Mouse (Mus musculus) limb, embryonic 13.5 days (tissue): ENCODE measurements around the gene Agap1. TPM values are rescaled to one million over a fixed set of nuclear protein-coding genes. Genes with fewer than 3 reads are reported as not detected.
A peak's percentile ranks its signal among the peaks of the same experiment; 100 is the strongest.

Experiments used
- ATAC-seq: fragments of 200-750 bp; cut with Nextera tagmentation; 2 replicates; pipeline ENCODE4 v1.8.0; 2017; ENCODE audit warnings: low read depth, moderate number of reproducible peaks, moderate TSS enrichment; ENCODE audit not compliant: low FRiP score
- H3K27ac ChIP-seq: fragments of 300-500 bp; sonication (generic); 2 replicates; pipeline ENCODE4 v1.5.1; 2015; ENCODE audit warnings: inconsistent platforms, mild to moderate bottlenecking, moderate library complexity
- H3K27me3 ChIP-seq: fragments of 300-500 bp; sonication (generic); 2 replicates; pipeline ENCODE4 v1.6.1; 2015; ENCODE audit warnings: mild to moderate bottlenecking, inconsistent platforms
- H3K36me3 ChIP-seq: fragments of 300-500 bp; sonication (generic); 2 replicates; pipeline ENCODE4 v1.6.1; 2015; ENCODE audit warnings: inconsistent platforms, mild to moderate bottlenecking, moderate library complexity
- H3K4me1 ChIP-seq: fragments of 300-500 bp; sonication (generic); 2 replicates; pipeline ENCODE4 v1.6.1; 2015; ENCODE audit warnings: inconsistent platforms
- H3K4me2 ChIP-seq: fragments of 300-500 bp; sonication (generic); replicated peaks from 2 replicates; pipeline ENCODE4 v1.6.1; 2015; ENCODE audit warnings: inconsistent platforms, mild to moderate bottlenecking, moderate library complexity
- H3K4me3 ChIP-seq: fragments of 300-500 bp; sonication (generic); 2 replicates; pipeline ENCODE4 v1.5.1; 2015; ENCODE audit warnings: moderate library complexity, mild to moderate bottlenecking, inconsistent platforms
- H3K9ac ChIP-seq: fragments of 300-500 bp; sonication (generic); 2 replicates; pipeline ENCODE4 v1.6.1; 2015; ENCODE audit warnings: mild to moderate bottlenecking, inconsistent platforms
- H3K9me3 ChIP-seq: fragments of 300-500 bp; sonication (generic); 2 replicates; pipeline ENCODE4 v1.6.1; 2016; ENCODE audit warnings: inconsistent platforms
- WGBS: fragments of 180-500 bp; shearing (Covaris S2); methylation state at CpG from one replicate; pipeline ENCODE4 v1.1.7; 2015; 5-methylcytosine and 5-hydroxymethylcytosine counted together
- polyA plus RNA-seq: library from polyadenylated mRNA; unstranded; fragments of >200 nt; fragmentation: Nextera tagmentation; extraction: Ambion mirVana; gene quantifications from 2 replicates; pipeline ENCODE4 v1.2.1, GENCODE M21; 2015

Agap1 gene
- polyA plus RNA-seq, 1 experiment from 2014 or later: 13.3 TPM

DNA sequence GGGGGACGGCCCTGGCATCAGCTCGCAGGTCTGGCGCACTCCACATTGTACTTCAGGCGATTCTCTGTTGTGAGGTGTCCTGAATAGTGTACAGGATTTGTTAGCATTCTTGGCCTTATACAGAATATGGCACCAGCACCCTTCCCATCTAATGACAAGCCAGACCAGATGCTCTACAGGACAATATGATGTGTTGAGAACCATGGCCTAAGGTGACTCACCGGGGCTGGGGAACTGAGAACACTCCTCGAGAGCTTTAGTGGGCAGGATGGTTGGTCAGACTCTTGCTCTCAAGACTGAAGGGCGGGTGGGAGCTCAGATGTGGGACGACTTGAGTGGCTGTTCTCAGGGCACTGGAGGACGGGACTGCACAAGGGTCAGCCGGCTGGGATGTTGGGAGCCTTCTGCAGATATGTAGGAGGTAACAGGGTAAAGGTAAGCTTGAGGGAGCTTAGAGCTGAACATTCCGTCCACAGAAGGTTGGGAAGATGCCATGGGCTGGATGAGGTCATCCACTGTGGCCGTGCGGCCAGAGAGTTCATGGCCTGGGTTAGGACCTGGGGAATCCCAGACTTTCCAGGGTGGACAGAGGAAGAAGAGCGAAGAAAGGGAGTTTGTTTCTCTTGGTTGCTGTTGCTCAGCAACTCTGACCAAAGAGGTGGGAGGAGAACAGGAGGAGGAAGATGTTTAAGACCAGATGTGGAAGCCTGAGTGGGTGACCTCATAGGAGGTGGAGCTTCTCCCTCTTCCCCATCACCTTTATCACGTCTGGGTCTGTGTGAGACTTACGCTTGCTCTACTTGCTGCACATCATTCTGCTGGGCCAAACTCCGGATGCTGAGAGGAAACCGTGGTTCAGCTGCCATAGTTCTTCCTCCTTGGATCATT lies 100.6 kb downstream of the Agap1 start:
- Histone ChIP-seq H3K4me1 (peaks cover 42% of the 10 kb centered on the region), H3K4me3 (no peak overlapping the region), H3K36me3 (no peaks in the 10 kb centered on the region), H3K9ac (no peak overlapping the region), H3K9me3 (no peaks in the 10 kb centered on the region), H3K27ac (no peak overlapping the region), H3K27me3 (no peaks in the 10 kb centered on the region), H3K4me2 (no peak overlapping the region)
- 80% methylated on average over 18 of the region's 18 CpGs for WGBS
- ATAC-seq: no peak

- Histone ChIP-seq H3K27ac (no peak overlapping the region), H3K4me3 (no peak overlapping the region), H3K4me2 (no peak overlapping the region), H3K27me3 (no peaks in the 10 kb centered on the region), H3K36me3 (no peaks in the 10 kb centered on the region), H3K9ac (no peak overlapping the region), H3K4me1 (peaks cover 35% of the 10 kb centered on the region), H3K9me3 (no peaks in the 10 kb centered on the region)
- WGBS: 74% methylated on average over 7 of the region's 7 CpGs
- ATAC-seq: 0 out of 2 replicates have a peak, but pooled peaks have one; percentile 15
Measured at GRCm38 (mm10) chr1:89556006-89556405, 101.4 kb downstream of the Agap1 start.

GRCm38 (mm10) chr1:89557401-89557800 lies 102.8 kb downstream of the Agap1 start:
- Histone ChIP-seq H3K27me3 (no peaks in the 10 kb centered on the region), H3K27ac (no peak overlapping the region), H3K4me2 (no peak overlapping the region), H3K9me3 (no peaks in the 10 kb centered on the region), H3K36me3 (no peaks in the 10 kb centered on the region), H3K9ac (no peak overlapping the region), H3K4me3 (no peak overlapping the region), H3K4me1 (peaks cover 46% of the 10 kb centered on the region)
- 70% methylated on average over 6 of the region's 6 CpGs for WGBS
- ATAC-seq: no peak

DNA sequence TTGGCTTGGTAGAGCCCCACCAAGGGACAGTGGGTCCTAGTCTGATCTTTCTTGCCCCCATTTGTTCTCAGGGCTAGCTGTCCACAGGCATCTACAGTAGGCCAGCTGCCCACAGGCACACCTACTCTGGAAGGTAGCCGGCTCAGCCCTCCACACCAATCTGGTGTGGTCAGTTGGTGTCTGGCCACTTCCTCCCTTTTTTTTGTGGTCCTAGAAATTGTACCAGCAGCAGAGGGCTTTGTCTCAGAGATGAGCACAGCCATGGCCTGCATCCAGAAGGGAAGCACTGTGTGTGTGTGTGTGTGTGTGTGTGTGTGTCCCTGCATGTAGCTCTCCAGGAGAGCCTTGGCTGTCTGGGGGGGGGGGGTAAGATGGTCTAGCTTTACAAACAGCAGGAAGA lies 103.5 kb downstream of the Agap1 start:
- no peak overlapping the region for H3K9ac ChIP-seq
- no peaks in the 10 kb centered on the region for H3K9me3 ChIP-seq
- H3K27me3 ChIP-seq: no peaks in the 10 kb centered on the region
- no peak overlapping the region for H3K4me2 ChIP-seq
- no peak for ATAC-seq
- H3K4me3 ChIP-seq: no peak overlapping the region
- WGBS: 87% methylated on average over 1 of the region's 1 CpGs
- no peak overlapping the region for H3K27ac ChIP-seq
- peaks cover 53% of the 10 kb centered on the region for H3K4me1 ChIP-seq
- no peaks in the 10 kb centered on the region for H3K36me3 ChIP-seq

DNA sequence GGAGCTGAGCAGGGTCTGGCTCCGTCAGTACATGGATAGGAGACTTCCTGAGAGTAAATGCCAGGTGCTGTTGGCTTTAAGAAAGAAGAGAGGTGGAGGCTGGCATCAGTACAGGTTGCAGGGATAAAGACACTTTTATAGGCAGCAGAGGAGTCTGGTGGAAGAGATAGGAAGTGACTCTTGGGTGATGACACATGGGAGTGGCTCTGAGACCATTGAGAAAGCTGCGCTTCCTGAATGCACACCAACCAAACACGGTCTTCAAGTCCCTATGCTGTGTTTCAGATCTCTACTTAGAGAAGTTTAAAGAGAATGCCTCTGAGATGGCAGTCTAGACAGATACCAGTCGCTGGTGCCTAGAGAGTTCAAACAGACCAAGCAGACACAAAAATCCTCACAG lies 108.8 kb downstream of the Agap1 start:
- Histone ChIP-seq H3K4me1 (peaks cover 61% of the 10 kb centered on the region), H3K9ac (no peak overlapping the region)
- WGBS: 90% methylated on average over 4 of the region's 4 CpGs

DNA sequence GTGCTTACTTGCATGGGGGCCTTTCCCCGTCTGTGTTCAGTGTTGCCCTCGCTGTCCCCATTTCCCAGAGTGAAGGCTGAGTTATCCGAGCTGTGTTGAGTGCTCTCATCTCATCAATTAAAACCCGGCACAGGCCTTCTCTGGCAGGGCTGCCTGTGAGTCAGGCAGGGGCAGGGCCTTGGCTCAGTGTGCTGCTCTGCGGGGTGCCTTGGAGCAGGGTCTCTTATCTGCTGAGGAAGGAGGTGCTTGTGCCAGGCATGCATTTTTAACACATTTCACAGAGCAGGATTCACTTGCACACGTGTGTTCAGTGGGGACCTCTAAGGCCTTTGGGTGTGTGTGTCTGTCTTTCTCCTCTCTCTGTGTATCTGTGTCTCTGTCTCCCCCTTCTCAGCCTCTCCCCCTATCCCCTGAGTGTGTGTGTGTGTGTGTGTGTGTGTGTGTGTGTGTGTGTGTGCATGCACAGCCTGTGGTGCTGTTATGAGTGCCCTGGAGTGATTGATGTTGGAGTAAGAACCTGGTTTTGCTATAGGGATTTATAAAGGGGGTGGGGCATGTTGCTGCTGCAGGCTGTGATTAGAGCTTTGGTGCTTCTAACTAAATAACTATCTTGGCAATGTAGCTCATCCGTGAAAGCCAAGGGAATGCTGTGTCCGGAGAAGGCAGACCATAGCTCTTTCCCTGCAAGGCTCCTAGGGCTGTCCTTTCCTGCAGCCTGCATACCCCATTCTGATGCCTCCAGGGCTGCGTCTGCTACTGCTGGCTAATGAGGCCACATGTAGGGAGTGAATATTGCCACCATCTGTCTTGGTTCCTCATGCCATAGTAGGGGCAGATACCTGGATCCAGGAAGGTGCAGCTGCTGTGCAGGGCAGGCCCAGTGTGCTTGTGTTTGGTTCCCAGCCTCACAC lies 112.2 kb downstream of the Agap1 start:
- Histone ChIP-seq H3K27me3 (no peaks in the 10 kb centered on the region), H3K36me3 (no peaks in the 10 kb centered on the region), H3K4me2 (0 out of 2 replicates have a peak overlapping the region, but pooled peaks have one; percentile 11), H3K9me3 (no peaks in the 10 kb centered on the region), H3K4me1 (peaks cover 80% of the 10 kb centered on the region), H3K4me3 (no peak overlapping the region), H3K27ac (peak overlapping the region; percentile 39; the same call in 1 of the 2 replicates), H3K9ac (no peak overlapping the region; the same call in 1 of the 2 replicates)
- WGBS: 18% methylated on average over 9 of the region's 9 CpGs
- no peak for ATAC-seq

More for the DNA sequence above, 108.8 kb downstream of the Agap1 start:
- no peaks in the 10 kb centered on the region for H3K27me3 ChIP-seq
- H3K27ac ChIP-seq: no peak overlapping the region
- ATAC-seq: no peak
- no peaks in the 10 kb centered on the region for H3K36me3 ChIP-seq
- no peaks in the 10 kb centered on the region for H3K9me3 ChIP-seq
- no peak overlapping the region for H3K4me3 ChIP-seq
- H3K4me2 ChIP-seq: no peak overlapping the region

DNA sequence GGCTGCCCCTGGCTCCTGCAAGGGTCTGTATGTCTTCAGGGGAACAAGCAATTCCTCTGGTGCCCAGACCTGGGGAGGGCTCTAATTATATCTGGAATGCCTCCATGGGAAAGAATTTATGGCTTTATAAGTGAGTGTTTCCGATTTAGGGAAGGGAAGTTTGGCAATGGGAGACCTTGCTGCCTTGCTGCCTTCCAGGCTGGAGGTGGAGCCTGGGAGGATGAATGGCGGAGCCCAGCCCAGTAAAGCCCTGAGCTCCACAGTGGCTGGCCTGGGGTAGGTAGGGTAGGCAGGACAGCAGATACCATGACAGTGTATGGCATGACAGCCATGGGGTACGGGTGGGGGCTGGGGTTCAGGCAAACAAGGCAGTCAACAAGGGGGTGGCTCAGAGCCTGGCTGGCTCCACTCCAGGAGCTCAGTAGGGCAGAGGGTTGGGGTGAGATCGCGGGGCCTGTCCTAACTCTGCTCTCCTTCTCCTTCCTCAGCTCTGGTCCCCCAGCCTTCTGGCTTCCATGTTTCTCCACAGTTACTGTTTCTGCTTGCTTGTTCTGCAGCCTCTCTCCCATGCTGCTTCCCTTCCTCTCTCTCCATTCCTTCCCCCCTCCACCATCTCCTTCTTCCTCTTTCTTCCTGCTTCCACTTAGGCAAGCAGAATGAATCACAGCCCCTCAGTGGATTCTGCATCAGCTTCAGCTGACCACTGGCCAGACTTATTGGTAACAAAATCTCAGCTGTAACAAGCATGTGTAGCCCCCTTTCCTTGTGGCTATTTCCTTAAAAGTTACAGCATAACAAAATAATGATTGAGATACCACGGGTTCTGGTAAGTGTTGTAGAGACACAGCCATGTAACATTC lies 114.2 kb downstream of the Agap1 start:
- no peak overlapping the region for H3K9ac ChIP-seq
- WGBS: 44% methylated on average over 6 of the region's 6 CpGs
- H3K27me3 ChIP-seq: no peaks in the 10 kb centered on the region
- peak; percentile 51; the same call in 1 of the 2 replicates for ATAC-seq
- H3K4me1 ChIP-seq: peaks cover 64% of the 10 kb centered on the region
- no peaks in the 10 kb centered on the region for H3K9me3 ChIP-seq
- no peaks in the 10 kb centered on the region for H3K36me3 ChIP-seq
- H3K27ac ChIP-seq: peak overlapping the region; percentile 52; the same call in 1 of the 2 replicates
- H3K4me2 ChIP-seq: peak overlapping the region; percentile 42
- H3K4me3 ChIP-seq: no peak overlapping the region

GRCm38 (mm10) chr1:89570522-89571299 lies 116.1 kb downstream of the Agap1 start:
- Histone ChIP-seq H3K27me3 (no peaks in the 10 kb centered on the region), H3K9me3 (no peaks in the 10 kb centered on the region), H3K27ac (no peak overlapping the region), H3K4me1 (peaks cover 62% of the 10 kb centered on the region), H3K4me2 (no peak overlapping the region), H3K36me3 (no peaks in the 10 kb centered on the region), H3K9ac (no peak overlapping the region), H3K4me3 (no peak overlapping the region)
- WGBS: 82% methylated on average over 4 of the region's 4 CpGs
- no peak for ATAC-seq

GRCm38 (mm10) chr1:89573486-89573885 lies 118.9 kb downstream of the Agap1 start:
- no peak for ATAC-seq
- H3K9me3 ChIP-seq: no peaks in the 10 kb centered on the region
- H3K4me3 ChIP-seq: no peak overlapping the region
- no peak overlapping the region for H3K4me2 ChIP-seq
- no peaks in the 10 kb centered on the region for H3K36me3 ChIP-seq
- H3K4me1 ChIP-seq: peaks cover 53% of the 10 kb centered on the region
- no peak overlapping the region for H3K27ac ChIP-seq
- no peaks in the 10 kb centered on the region for H3K27me3 ChIP-seq
- WGBS: 92% methylated on average over 4 of the region's 4 CpGs
- no peak overlapping the region for H3K9ac ChIP-seq

DNA sequence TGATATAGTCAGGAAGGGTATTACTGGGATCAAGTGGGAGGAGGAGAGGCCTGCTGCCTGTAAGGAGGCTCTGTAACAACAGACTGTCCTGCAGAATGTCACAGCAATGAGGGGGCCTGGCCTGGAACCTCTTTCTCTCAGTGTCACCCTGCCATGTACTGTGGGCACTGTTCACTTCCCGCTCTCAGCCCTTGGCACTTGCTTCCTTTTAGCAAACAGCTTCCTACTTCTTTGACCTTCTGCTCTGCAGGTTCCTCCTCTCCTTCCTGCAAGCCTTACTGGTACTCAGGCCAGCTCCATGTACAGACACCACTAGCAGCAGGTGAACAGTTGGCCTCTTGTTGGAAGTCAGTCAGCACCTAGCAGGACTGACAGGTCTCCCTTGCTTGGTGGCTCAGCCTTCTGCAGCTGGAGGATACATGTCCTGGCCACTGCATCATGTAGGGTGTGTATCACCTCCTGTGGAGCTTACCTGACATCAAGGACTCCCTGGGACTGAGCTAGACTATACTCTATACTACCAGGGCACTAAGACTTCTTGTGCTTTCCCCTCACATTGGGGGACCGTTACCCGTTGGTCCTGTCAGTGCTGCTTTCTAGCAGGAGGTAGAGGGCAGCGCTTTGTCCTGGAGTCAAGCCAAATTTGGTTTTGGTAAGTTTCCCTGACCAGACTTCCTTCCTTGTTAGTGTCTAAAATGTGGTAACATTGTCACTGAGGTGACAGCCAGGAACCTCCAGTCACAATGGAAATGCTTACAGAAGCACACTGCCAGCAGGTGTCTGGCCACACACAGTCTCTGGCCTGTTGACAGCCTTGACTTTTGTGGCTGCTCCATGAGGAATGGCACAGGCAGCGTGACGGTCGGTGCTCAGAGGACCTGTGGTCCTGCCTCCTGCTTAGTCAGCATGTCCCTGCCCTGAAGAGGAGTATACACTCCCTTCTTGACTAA lies 120.6 kb downstream of the Agap1 start:
- Histone ChIP-seq H3K36me3 (no peaks in the 10 kb centered on the region), H3K27ac (no peak overlapping the region), H3K4me2 (no peak overlapping the region), H3K27me3 (no peaks in the 10 kb centered on the region), H3K4me3 (no peak overlapping the region), H3K9ac (no peak overlapping the region), H3K4me1 (peaks cover 42% of the 10 kb centered on the region), H3K9me3 (no peaks in the 10 kb centered on the region)
- WGBS: 67% methylated on average over 7 of the region's 7 CpGs
- ATAC-seq: no peak
